Mouse (Mus musculus): Measurements from ENCODE around the gene Ngrn. TPM values are rescaled to one million over a fixed set of nuclear protein-coding genes. Genes with fewer than 3 reads are reported as not detected.

Gene Ngrn
- 13.7 TPM for total RNA-seq (2023)

GRCm38 (mm10) chr7:80260625-80261371 lies at the start of gene Ngrn:
TSS of gene Ngrn (plus strand) at chr7:80261215.

DNA sequence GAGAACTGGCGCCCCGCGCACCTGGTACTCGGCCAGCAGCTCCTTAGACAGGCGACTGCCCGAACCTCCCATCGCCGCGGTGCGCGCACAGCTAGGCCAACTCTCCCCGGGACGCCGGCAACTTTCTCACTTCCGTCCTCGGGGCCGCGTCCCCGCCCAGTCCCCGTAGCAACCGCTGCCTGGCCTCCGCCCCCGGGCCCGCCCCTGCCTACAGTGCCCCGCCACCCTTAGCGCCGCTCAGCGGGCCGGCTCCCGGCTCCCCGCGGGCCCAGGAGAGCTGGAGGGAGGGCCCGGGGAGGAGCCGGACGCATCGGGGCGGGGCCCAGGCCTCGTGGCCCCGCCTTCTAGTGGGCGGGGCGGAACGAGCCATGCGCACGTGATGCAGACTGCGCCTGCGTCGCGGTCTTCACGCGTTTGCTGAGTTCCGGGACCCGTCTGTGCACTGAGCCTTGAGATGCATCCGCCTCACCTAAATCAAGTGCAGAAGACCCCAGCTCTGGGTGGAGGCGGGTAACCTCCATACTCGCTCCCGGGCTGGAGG lies 28.5 kb upstream of the Ngrn start, which contains the start of the genes Cib1 and Gdpgp1:
Gene Cib1, minus strand, starts transcription at position 325 of the 541 bp plus-strand sequence.
Gene Gdpgp1, plus strand, starts transcription at position 377 of the 541 bp plus-strand sequence.

DNA sequence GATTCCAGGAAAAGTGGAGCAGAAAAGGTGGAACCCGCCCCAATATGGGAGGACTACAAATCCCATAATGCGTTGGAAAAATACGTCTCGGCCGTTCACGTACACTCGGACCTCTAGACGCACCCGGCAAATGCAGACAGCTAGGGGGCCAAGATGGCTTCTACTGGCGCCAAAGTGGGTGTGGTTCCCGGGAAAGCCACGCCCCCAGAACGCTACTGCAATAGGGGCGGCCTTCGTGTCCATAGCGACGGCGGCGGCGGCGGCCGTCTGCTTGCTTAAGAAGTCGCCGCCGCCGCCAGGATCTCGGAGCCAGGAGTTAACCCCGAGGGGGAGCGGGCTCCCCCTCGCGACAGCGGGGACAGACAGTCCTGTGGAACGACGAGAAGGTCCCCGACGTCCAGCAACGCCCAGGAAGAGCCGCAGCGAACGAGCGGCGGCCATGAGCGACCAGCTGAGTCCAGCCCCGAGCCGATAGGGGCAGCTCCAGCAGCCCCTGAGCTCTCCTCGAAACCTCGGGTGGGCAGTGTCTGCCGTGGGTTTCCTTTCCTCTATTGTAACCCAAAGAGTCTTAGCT lies 14.8 kb upstream of the Ngrn start, which contains the start of gene Ttll13:
Gene Ttll13, plus strand, starts transcription at position 229 of the 574 bp plus-strand sequence.

DNA sequence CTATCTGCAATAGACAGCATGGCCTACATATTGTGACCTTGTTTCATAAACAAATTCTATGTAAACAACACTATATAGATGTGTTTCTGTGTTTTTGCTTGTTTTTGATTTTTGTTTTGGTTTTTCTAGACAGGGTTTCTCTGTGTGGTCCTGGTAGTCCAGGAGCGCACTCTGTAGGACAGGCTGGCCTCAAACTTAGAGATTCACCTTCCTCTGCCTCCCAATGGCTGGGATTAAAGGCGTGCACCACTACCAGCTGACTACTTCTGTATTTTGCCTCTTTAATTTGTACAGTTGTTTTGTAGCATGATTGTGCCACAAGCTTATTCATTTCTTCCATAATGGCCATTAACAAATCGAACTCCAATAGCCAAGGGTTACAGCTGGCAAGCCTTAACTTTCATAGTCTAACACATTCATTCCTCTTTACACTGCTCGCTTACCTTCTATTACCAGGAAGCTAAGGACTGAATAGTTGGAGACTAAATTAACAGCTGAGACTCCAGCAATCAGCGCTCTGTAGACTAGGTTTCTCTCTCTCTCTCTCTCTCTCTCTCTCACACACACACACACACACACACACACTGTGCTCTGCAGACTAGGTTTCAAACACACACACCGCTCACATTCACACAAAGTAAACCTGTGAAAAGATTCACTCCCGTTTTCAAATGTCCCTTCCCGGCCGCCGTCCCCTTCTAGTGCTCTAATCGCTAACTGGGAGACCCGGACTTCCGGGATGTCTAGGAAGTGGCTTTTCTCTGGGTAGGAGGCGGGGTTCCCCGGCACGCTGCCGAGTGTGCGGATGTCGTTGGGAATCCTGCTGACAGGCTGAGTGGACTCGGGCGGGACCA lies 8.1 kb downstream of the Ngrn start, which contains the start of gene Vps33b:
Gene Vps33b, plus strand, starts transcription at position 753 of the 854 bp plus-strand sequence.

DNA sequence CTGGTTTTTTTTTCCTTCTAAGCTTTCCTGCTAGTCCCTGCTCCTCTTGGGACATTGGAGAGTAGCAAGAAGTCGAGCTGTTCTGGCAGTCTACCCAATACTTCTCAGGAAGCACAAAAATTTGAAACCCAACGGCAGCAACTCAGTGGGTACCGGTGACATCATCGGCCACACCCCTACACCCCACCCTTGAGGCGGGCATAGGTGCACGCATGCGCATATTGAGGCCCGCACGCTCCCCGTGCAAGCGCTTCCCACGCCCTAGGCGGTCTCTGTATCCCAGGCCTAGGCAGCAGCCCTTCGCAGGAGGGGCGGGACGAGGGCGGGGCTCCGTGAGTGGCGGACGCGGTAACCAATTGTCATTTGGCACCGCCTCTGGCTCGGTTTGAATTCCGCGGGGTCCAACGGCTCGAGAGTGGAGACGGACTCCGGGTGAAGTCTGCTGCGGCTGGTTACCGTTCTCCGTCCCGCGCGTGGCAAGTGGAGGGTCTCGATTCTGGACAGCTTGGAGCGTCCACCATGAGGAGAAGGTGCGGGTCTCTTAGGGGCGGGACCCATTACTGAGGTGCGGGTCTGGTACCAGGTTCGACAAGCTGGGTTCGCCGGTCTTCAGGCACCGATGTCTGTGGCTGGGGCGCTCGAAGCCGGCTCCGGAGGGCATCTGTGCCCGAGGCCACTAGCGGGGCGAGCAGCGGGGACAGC lies 33.2 kb downstream of the Ngrn start, which contains the start of gene Prc1:
Gene Prc1, plus strand, starts transcription at position 389 of the 702 bp plus-strand sequence.

Other genes with a start within 250 kb of the Ngrn start
- 36.6 TPM for gene Zfp710, start 236.4 kb upstream of the Ngrn start, total RNA-seq (2023)
- gene Idh2, start 145.8 kb upstream of the Ngrn start, total RNA-seq (2023): 35.5 TPM
- gene Sema4b, start 74.4 kb upstream of the Ngrn start, total RNA-seq (2023): 47.7 TPM
- 45.7 TPM for gene Cib1, start 28.4 kb upstream of the Ngrn start, total RNA-seq (2023)
- gene Gdpgp1, start 28.4 kb upstream of the Ngrn start, total RNA-seq (2023): 4.7 TPM
- gene Ttll13, start 14.8 kb upstream of the Ngrn start, total RNA-seq (2023): 1.1 TPM
- gene Vps33b, start 8.4 kb downstream of the Ngrn start, total RNA-seq (2023): 28.5 TPM
- 3.7 TPM for gene Prc1, start 33.2 kb downstream of the Ngrn start, total RNA-seq (2023)
- 32.3 TPM for gene Rccd1, start 63.2 kb downstream of the Ngrn start, total RNA-seq (2023)
- 152 TPM for gene Unc45a, start 79.8 kb downstream of the Ngrn start, total RNA-seq (2023)
- 5.2 TPM for gene Hddc3, start 81.9 kb downstream of the Ngrn start, total RNA-seq (2023)
- gene Man2a2, start 110.2 kb downstream of the Ngrn start, total RNA-seq (2023): 116 TPM
- 11.7 TPM for gene Fes, start 126.7 kb downstream of the Ngrn start, total RNA-seq (2023)
- 80.8 TPM for gene Furin, start 144.2 kb downstream of the Ngrn start, total RNA-seq (2023)

Data from CD4-positive naive resting alpha-beta T cell, adult 76 days (primary cell).